Mouse (Mus musculus): ENCODE data around the gene Pdlim5.

GRCm38 (mm10) chr3:142249458-142249857 is 146.0 kb downstream of the Pdlim5 start:
- TF ChIP-seq POLR2A (IDR thresholded peaks at IDR 0.05; ENCODE audit: borderline replicate concordance, extremely low read depth, insufficient read depth, insufficient read length, poor library complexity, severe bottlenecking), result no peak
- no peak for TF ChIP-seq CTCF (IDR thresholded peaks at IDR 0.05; ENCODE audit: borderline replicate concordance, extremely low read depth, insufficient read depth, insufficient read length)

All from brain, embryonic 14.5 days (tissue).